Mouse (Mus musculus) T-helper 2 cell (primary cell): ENCODE measurements around the gene Mob3c.

Experiments used
- in situ Hi-C: fragments of 300-600 bp; cut with MboI, MseI; formaldehyde crosslinking; loops from one replicate; pipeline ENCODE4 v1.15.1; 2025; ENCODE audit warnings: high pct_unique_total_duplicates

The Mob3c gene

DNA sequence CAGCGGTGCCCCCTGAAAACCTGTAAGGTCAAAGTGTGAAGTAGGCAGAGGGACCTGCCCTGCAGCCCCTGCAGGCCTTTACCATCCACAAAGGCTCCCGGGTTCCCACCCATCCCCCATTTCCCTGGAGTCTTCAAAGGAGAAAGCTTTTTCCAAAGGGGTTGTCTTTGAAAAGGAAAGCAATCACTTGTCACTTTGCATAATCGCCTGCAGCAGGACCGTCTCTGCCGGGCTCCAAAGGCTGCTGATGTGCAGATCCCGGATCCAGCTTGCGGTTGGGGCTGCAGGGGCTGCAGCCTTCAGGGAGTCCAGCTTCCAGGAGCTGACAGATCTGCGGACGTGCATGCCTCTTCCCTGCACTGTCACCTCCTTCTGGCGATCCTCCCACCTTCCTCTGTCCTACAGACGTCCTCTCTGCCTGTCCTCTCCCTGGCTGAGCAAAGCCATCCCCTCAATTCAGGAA lies 50.4 kb downstream of the Mob3c start:
- in situ Hi-C loops, result no loop called here

DNA sequence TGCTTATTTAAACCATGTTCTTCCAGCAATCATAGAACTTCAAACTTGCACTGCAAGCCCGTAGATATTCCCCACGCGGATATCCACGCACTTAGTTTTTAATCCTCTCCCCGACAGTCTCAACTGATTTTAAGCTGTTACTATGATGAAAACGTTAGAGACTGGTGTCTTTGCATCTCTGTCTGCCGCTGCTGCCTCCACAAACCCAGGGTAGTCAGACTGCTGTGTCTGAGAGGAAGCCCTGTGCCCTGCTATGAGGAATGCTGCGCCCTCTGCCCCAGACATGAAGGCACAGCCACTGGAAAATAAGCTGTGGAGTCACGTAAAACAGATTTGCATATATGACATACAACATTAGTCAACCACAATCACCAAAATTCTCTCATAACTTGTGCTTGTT lies 50.9 kb downstream of the Mob3c start:
- in situ Hi-C loops, result no loop called here

DNA sequence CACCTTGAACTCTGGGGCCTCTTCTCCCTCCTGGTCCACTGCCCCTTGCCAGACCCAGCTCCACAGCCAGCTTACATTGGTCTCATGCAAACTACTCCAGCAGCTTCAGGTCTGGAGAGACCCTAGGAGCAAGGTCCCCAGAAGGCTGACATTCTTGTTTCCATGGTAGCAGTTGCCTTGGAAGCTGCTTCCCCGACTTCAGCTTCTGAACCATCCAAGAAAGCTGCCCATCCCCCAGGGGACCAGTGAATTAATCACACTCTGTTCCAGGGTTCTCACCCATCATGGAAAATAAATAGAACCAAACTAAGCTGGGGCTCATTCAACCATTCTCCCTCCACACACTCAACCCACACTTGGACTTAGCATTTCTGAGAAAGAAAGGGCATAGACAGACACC lies 53.3 kb downstream of the Mob3c start:
- in situ Hi-C loops, result no loop called here

DNA sequence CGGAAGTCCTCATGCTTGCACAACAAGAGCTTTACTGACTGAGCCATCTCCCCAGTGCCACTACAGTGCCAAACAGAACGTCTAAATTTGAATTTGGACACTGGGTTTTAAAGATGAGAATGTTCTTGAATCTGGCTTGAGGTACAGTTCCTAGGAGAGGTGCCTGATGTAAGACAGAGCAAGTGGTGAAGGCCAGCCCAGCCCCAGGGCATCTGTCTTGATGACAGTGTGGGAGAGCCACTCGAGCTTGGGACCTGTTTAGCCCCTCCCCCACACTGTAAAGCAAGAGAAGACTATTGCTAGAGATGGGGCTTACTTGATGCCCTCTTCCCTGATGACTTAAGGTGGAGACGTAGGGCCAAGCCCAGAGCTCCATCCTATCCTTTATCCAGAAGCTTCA lies 54.3 kb downstream of the Mob3c start:
- in situ Hi-C loops, result no loop called here

DNA sequence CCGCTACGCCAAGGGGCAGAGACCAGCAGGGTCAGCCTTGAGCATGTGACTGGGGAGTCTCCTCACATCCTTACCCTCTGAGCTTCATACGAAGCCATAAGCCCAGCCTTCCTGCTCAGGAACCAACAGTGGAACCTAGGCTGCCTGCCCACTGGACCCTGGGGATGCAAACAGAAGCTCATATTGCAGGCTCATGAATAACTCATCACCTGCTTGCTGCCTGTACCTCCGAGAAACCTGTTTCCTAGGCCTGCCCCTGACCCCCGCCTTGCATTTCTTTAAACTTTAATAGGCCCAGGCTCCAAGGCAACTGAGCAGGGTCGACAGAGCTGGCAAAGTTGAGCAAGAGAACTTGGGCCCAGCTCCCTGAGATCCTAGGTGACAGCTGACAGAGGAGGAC lies 56.1 kb downstream of the Mob3c start, which contains the start of gene Kncn:
Gene Kncn, plus strand, starts transcription at position 379 of the 400 bp plus-strand sequence.
- in situ Hi-C loops, result no loop called here
